Mouse (Mus musculus): Measurements from ENCODE around the gene Ptpn4.

- TF ChIP-seq POLR2A (IDR thresholded peaks at IDR 0.05; ENCODE audit: control insufficient read depth, extremely low read depth, insufficient read depth, low read length, poor library complexity) (no peak), CTCF (IDR thresholded peaks at IDR 0.05; ENCODE audit: borderline replicate concordance, control insufficient read depth, extremely low read depth, insufficient read depth, low read length, poor library complexity) (no peak)
Measured at GRCm38 (mm10) chr1:119865311-119865710, 27.9 kb upstream of the Ptpn4 start.

All from thymus, adult 2 months (tissue).